Mouse (Mus musculus) ES-Bruce4 (cell line): ENCODE measurements around the gene Oxsr1.

Experiments used
- CTCF ChIP-seq: IDR thresholded peaks from one replicate; pipeline ENCODE4 v1.8.1; 2011; ENCODE audit warnings: low read depth, low read length
- POLR2A ChIP-seq: IDR thresholded peaks from one replicate; pipeline ENCODE4 v1.8.1; 2011; ENCODE audit warnings: low read length; ENCODE audit not compliant: insufficient read depth

GRCm38 (mm10) chr9:119324130-119324529, 1.9 kb upstream of the Oxsr1 start:
- no peak for TF ChIP-seq CTCF
- TF ChIP-seq POLR2A: no peak
